Mouse (Mus musculus): ENCODE measurements around the gene Wdtc1. TPM values are rescaled to one million over a fixed set of nuclear protein-coding genes. Genes with fewer than 3 reads are reported as not detected.

The Wdtc1 gene
- total and polyA plus RNA-seq, 3 experiments: 7.1 to 53.4 (median 32.3) TPM

DNA sequence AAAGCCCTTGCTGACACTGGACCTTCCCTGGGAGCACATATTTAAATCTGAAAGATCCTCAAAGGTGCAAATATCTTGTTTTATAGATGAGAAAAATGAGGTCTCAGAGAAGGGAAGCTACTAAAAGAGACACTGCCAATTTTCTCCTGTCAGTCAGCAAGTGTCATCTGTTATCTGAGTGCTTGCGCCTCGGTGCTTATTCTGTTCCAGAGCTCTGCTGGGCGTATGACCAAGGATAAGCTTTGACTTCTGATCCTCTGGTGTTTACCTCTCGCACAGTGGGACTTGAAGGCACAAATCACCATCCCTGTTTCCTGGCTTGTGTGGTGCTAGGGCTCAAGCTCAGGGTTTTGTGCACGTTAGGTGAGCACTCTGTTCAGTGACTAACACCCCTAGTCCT is 50.6 kb downstream of the Wdtc1 start:
- ATAC-seq (ENCODE audit: extremely low read depth, insufficient number of reproducible peaks, low FRiP score, poor library complexity, severe bottlenecking) (no peak), DNase-seq (ENCODE audit: low spot score) (no peak)
- Histone ChIP-seq H3K36me3 (replicated peaks) (peaks cover 84% of the 10 kb centered on the region), H3K4me3 (ENCODE audit: low read depth, low read length) (no peak overlapping the region), H3K9me3 (replicated peaks) (no peaks in the 10 kb centered on the region), H3K4me1 (ENCODE audit: insufficient read depth, low read depth, low read length) (peaks cover 14% of the 10 kb centered on the region), H3K27me3 (ENCODE audit: insufficient read depth, low read length) (no peaks in the 10 kb centered on the region; the same call in 1 of the 2 replicates)
- no peak for TF ChIP-seq GATA2 (IDR thresholded peaks at IDR 0.05; ENCODE audit: borderline replicate concordance, low read depth, low read length)
- no peak for TF ChIP-seq GATA1 (IDR thresholded peaks at IDR 0.05; ENCODE audit: borderline replicate concordance, low read length)

DNA sequence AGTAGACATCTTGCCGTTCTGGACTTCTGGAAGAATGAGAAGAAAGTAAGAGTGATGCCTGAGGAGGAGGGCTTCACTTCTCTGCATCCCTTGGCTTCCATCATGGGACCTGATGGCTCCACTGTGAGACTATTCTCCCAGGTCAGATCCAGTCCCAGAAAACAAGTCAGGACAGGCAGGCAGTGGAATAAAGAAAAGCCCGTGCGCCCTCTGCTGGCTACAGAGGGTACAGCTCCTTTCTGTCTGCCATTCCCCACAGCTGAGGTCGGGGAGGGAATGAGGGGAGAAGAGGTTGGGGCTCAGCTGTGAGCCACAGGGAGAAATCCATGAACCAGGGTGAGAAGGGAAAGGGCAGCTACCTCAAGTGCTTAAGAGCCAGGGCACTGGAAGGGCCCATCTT is 51.5 kb downstream of the Wdtc1 start:
- TF ChIP-seq CTCF (IDR thresholded peaks at IDR 0.05; ENCODE audit: low read depth, low read length) (peak; percentile 86), GATA1 (IDR thresholded peaks at IDR 0.05; ENCODE audit: borderline replicate concordance, low read length) (no peak)
- Histone ChIP-seq H3K4me1 (ENCODE audit: insufficient read depth, low read depth, low read length) (peaks cover 20% of the 10 kb centered on the region), H3K4me3 (ENCODE audit: low read depth, low read length) (no peak overlapping the region), H3K9me3 (replicated peaks) (no peaks in the 10 kb centered on the region), H3K27me3 (ENCODE audit: insufficient read depth, low read length) (no peaks in the 10 kb centered on the region; the same call in 1 of the 2 replicates), H3K36me3 (replicated peaks) (peaks cover 87% of the 10 kb centered on the region)
- no peak for ATAC-seq (ENCODE audit: extremely low read depth, insufficient number of reproducible peaks, low FRiP score, poor library complexity, severe bottlenecking)
- peak; percentile 27 for DNase-seq (ENCODE audit: low spot score)

DNA sequence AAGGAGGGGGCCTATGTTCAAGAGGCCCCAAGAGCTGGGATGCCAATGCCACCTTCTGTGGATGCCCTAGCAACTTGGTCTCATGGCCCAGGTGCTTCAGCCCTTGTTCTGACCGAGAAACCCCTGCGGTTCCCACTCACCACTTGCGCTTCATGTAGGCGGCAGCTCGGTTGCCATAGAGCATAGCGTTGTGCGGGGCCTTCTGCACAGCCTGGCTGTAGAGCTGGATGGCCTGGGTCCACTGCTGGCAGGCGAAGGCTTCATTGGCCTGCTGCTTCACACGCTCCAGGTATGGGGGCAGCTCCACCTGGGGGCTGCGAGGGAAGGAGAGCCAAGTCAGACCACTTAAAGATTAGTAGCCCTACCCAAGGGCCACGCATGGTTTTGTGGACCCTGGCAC is 52.9 kb downstream of the Wdtc1 start:
- no peaks in the 10 kb centered on the region; the same call in 1 of the 2 replicates for H3K27me3 ChIP-seq (ENCODE audit: insufficient read depth, low read length)
- H3K36me3 ChIP-seq (replicated peaks): peaks cover 92% of the 10 kb centered on the region
- DNase-seq (ENCODE audit: low spot score): no peak
- peaks cover 20% of the 10 kb centered on the region for H3K4me1 ChIP-seq (ENCODE audit: insufficient read depth, low read depth, low read length)
- no peaks in the 10 kb centered on the region for H3K9me3 ChIP-seq (replicated peaks)
- no peak for ATAC-seq (ENCODE audit: extremely low read depth, insufficient number of reproducible peaks, low FRiP score, poor library complexity, severe bottlenecking)
- no peak for TF ChIP-seq GATA2 (IDR thresholded peaks at IDR 0.05; ENCODE audit: borderline replicate concordance, low read depth, low read length)
- no peak for TF ChIP-seq POLR2AphosphoS5 (IDR thresholded peaks at IDR 0.05; ENCODE audit: insufficient replicate concordance, low read depth, low read length)
- no peak for TF ChIP-seq GATA1 (IDR thresholded peaks at IDR 0.05; ENCODE audit: borderline replicate concordance, low read length)
- no peak for TF ChIP-seq TAL1 (conservative IDR thresholded peaks at IDR 0.05; ENCODE audit: low read depth, low read length)
- no peak for TF ChIP-seq CTCF (IDR thresholded peaks at IDR 0.05; ENCODE audit: low read depth, low read length)
- no peak overlapping the region for H3K4me3 ChIP-seq (ENCODE audit: low read depth, low read length)

DNA sequence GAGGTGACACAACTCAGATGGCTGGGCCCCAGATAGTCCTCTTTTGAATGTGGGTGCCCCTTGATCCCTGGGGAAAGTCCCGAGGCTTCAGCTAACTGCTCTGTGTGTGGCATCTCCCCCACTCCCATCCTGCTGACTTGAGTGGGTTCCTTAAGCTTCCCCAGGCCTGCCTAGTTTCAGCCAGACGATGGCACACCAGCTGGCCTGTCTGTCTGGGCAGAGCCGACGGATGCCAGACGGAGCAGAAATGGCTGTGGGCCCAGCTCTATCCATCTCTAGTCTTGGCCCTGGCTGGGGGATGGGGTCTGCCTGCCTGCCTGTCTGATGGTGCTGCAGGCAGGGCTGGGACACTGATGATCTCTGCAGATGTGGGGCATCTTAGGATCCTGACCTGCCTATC is 53.6 kb downstream of the Wdtc1 start:
- DNase-seq (ENCODE audit: low spot score) (no peak), ATAC-seq (ENCODE audit: extremely low read depth, insufficient number of reproducible peaks, low FRiP score, poor library complexity, severe bottlenecking) (no peak)
- H3K36me3 ChIP-seq (replicated peaks): peaks cover 93% of the 10 kb centered on the region
- TF ChIP-seq GATA1 (IDR thresholded peaks at IDR 0.05; ENCODE audit: borderline replicate concordance, low read length): no peak
- H3K9me3 ChIP-seq (replicated peaks): no peaks in the 10 kb centered on the region
- no peak overlapping the region for H3K4me3 ChIP-seq (ENCODE audit: low read depth, low read length)
- H3K27me3 ChIP-seq (ENCODE audit: insufficient read depth, low read length): no peaks in the 10 kb centered on the region; the same call in 1 of the 2 replicates
- H3K4me1 ChIP-seq (ENCODE audit: insufficient read depth, low read depth, low read length): peaks cover 25% of the 10 kb centered on the region

DNA sequence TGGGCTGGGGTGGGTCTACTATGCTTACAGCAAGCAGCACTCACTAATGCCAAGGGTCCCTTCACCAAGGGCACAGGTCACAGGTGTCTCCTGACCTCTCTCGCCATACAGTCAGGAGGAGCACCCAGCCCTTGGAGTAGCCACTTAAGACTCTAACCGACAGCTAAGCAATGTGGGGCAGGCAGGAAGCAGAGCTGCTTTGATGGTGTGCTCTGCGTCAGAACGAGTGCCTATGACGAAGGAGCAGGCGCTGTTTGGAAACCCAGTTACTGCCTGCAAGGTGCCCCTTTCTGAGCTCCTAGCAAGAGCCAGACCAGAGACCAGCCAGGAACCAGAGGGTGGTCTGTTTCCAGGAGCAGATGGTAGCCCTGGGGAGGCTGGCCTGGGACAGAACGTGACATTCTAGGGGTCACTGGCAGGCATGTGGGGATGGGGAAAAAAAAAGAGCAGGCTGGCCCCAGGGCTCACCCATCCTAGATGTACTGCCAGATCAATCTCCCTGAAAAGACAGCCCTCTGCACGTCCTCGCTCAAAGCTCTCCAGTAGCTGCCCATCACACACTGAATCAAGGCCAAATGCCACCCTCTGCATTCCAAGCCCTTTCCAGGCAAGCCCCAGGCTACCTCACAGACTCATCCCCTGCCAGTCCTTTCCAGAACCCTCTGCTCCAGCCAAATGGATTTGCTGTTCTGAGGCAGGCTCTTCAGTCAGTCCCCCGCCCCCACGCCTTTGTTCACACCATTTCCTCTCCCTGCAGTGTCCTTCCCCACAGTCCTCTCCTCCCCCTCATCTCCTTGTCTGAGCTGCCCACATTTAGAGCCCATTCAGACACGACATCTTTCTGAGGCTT is 54.5 kb downstream of the Wdtc1 start:
- peaks cover 97% of the 10 kb centered on the region for H3K36me3 ChIP-seq (replicated peaks)
- TF ChIP-seq GATA2 (IDR thresholded peaks at IDR 0.05; ENCODE audit: borderline replicate concordance, low read depth, low read length): no peak
- no peak for TF ChIP-seq CTCF (IDR thresholded peaks at IDR 0.05; ENCODE audit: low read depth, low read length)
- no peak for TF ChIP-seq TAL1 (conservative IDR thresholded peaks at IDR 0.05; ENCODE audit: low read depth, low read length)
- TF ChIP-seq POLR2AphosphoS5 (IDR thresholded peaks at IDR 0.05; ENCODE audit: insufficient replicate concordance, low read depth, low read length): no peak

DNA sequence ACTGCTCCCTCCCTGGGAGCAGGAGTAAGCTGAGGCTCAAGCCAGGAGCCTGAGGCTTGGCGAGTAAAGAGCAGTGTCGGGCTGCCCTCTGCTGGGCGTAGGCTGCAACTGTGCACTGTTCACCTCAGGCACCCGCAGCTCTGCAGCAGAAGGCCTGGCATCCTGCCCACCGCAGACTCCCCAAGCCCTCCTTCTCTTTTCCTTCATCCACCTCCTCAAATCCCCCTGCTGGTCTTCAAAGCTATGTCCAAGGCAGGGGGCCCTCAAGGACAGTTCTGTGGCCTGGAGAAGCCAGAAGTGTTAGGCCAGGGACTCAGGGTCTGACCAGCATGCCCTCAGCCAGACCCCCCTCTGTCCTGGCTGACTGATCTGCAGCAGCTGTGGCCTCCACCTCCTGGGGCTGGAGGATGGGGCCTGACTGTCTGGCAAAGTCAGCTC is 55.5 kb downstream of the Wdtc1 start:
- no peaks in the 10 kb centered on the region; the same call in 1 of the 2 replicates for H3K27me3 ChIP-seq (ENCODE audit: insufficient read depth, low read length)
- no peak overlapping the region for H3K4me3 ChIP-seq (ENCODE audit: low read depth, low read length)
- no peaks in the 10 kb centered on the region for H3K9me3 ChIP-seq (replicated peaks)
- H3K36me3 ChIP-seq (replicated peaks): peaks cover 97% of the 10 kb centered on the region
- DNase-seq (ENCODE audit: low spot score): peak; percentile 72
- peaks cover 41% of the 10 kb centered on the region for H3K4me1 ChIP-seq (ENCODE audit: insufficient read depth, low read depth, low read length)
- ATAC-seq (ENCODE audit: extremely low read depth, insufficient number of reproducible peaks, low FRiP score, poor library complexity, severe bottlenecking): no peak
- TF ChIP-seq CTCF (IDR thresholded peaks at IDR 0.05; ENCODE audit: low read depth, low read length) (peak; percentile 93), GATA1 (IDR thresholded peaks at IDR 0.05; ENCODE audit: borderline replicate concordance, low read length) (no peak)

More for the DNA sequence above, 54.5 kb downstream of the Wdtc1 start:
- peaks cover 32% of the 10 kb centered on the region for H3K4me1 ChIP-seq (ENCODE audit: insufficient read depth, low read depth, low read length)
- DNase-seq (ENCODE audit: low spot score) (no peak), ATAC-seq (ENCODE audit: extremely low read depth, insufficient number of reproducible peaks, low FRiP score, poor library complexity, severe bottlenecking) (no peak)
- no peaks in the 10 kb centered on the region; the same call in 1 of the 2 replicates for H3K27me3 ChIP-seq (ENCODE audit: insufficient read depth, low read length)
- no peaks in the 10 kb centered on the region for H3K9me3 ChIP-seq (replicated peaks)
- no peak overlapping the region for H3K4me3 ChIP-seq (ENCODE audit: low read depth, low read length)

DNA sequence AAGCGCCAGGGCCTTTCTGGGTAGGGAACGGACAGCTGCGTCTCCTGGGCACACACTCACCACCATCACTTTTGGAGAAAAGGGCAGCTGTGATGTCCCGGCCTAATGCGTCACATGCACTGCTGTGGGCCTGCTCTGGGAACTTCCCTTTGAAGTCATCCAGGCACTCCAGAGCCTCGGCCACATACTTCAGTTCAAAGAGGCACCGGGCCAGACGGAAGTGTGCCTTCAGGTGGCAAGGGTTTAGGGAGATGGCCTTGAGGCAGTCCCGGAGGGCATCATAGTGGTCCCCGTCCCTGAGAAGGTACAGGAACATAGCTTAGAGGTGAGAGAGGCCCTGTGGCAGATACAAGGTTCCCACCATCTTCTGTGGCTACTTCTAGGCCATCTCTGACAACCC is 55.9 kb downstream of the Wdtc1 start:
- H3K4me1 ChIP-seq (ENCODE audit: insufficient read depth, low read depth, low read length): peaks cover 45% of the 10 kb centered on the region

More for the DNA sequence above, 55.9 kb downstream of the Wdtc1 start:
- H3K4me3 ChIP-seq (ENCODE audit: low read depth, low read length): no peak overlapping the region
- TF ChIP-seq TAL1 (conservative IDR thresholded peaks at IDR 0.05; ENCODE audit: low read depth, low read length) (no peak), GATA2 (IDR thresholded peaks at IDR 0.05; ENCODE audit: borderline replicate concordance, low read depth, low read length) (no peak), CTCF (IDR thresholded peaks at IDR 0.05; ENCODE audit: low read depth, low read length) (no peak), POLR2AphosphoS5 (IDR thresholded peaks at IDR 0.05; ENCODE audit: insufficient replicate concordance, low read depth, low read length) (no peak), GATA1 (IDR thresholded peaks at IDR 0.05; ENCODE audit: borderline replicate concordance, low read length) (no peak)
- H3K27me3 ChIP-seq (ENCODE audit: insufficient read depth, low read length): no peaks in the 10 kb centered on the region; the same call in 1 of the 2 replicates
- no peak for DNase-seq (ENCODE audit: low spot score)
- no peaks in the 10 kb centered on the region for H3K9me3 ChIP-seq (replicated peaks)
- peaks cover 98% of the 10 kb centered on the region for H3K36me3 ChIP-seq (replicated peaks)
- no peak for ATAC-seq (ENCODE audit: extremely low read depth, insufficient number of reproducible peaks, low FRiP score, poor library complexity, severe bottlenecking)

Measured in G1E (cell line).